Mouse (Mus musculus): ENCODE measurements around the gene Znrf4.
A peak's percentile ranks its signal among the peaks of the same experiment; 100 is the strongest.

- TF ChIP-seq CTCF (IDR thresholded peaks at IDR 0.05; ENCODE audit: extremely low read depth, insufficient read length, insufficient replicate concordance, low read depth, low read length) (0 out of 2 replicates have a peak, but pooled peaks have one; percentile 11), POLR2A (IDR thresholded peaks at IDR 0.05; ENCODE audit: low read depth, low read length) (no peak)
These were observed 31.5 kb upstream of the Znrf4 start for GRCm38 (mm10) chr17:56543684-56544224.
